Mouse (Mus musculus) limb, embryonic 12.5 days (tissue): ENCODE measurements around the gene Piwil4. TPM values are rescaled to one million over a fixed set of nuclear protein-coding genes. Genes with fewer than 3 reads are reported as not detected.

ENCODE experiments used
- ATAC-seq: fragments of 200-750 bp; cut with Nextera tagmentation; 2 replicates; pipeline ENCODE4 v1.8.0; 2017; ENCODE audit warnings: low read depth, moderate TSS enrichment; ENCODE audit not compliant: insufficient number of reproducible peaks, insufficient read depth, low FRiP score, low TSS enrichment
- H3K27ac ChIP-seq: fragments of 300-500 bp; sonication (generic); 2 replicates; pipeline ENCODE4 v1.5.1; 2016; ENCODE audit warnings: mild to moderate bottlenecking, moderate library complexity
- H3K27me3 ChIP-seq: fragments of 300-500 bp; sonication (generic); 2 replicates; pipeline ENCODE4 v1.6.1; 2016; ENCODE audit warnings: mild to moderate bottlenecking, moderate library complexity
- H3K36me3 ChIP-seq: fragments of 300-500 bp; sonication (generic); 2 replicates; pipeline ENCODE4 v1.6.1; 2016; ENCODE audit warnings: mild to moderate bottlenecking, moderate library complexity
- H3K4me1 ChIP-seq: fragments of 300-500 bp; sonication (generic); replicated peaks from 2 replicates; pipeline ENCODE4 v1.6.1; 2016
- H3K4me2 ChIP-seq: fragments of 300-500 bp; sonication (generic); 2 replicates; pipeline ENCODE4 v1.6.1; 2016; ENCODE audit warnings: mild to moderate bottlenecking, moderate library complexity
- H3K4me3 ChIP-seq: fragments of 300-500 bp; sonication (generic); replicated peaks from 2 replicates; pipeline ENCODE4 v1.5.1; 2016; ENCODE audit warnings: mild to moderate bottlenecking
- H3K9ac ChIP-seq: fragments of 300-500 bp; sonication (generic); replicated peaks from 2 replicates; pipeline ENCODE4 v1.6.1; 2016; ENCODE audit warnings: mild to moderate bottlenecking, moderate library complexity
- H3K9me3 ChIP-seq: fragments of 300-500 bp; sonication (generic); 2 replicates; pipeline ENCODE4 v1.6.1; 2016; ENCODE audit warnings: mild to moderate bottlenecking, moderate library complexity
- WGBS: fragments of 180-500 bp; shearing (Covaris S2); methylation state at CpG from one replicate; pipeline ENCODE4 v1.1.7; 2016; 5-methylcytosine and 5-hydroxymethylcytosine counted together
- polyA plus RNA-seq: library from polyadenylated mRNA; unstranded; fragments of >200 nt; fragmentation: Nextera tagmentation; extraction: Ambion mirVana; gene quantifications from 2 replicates; pipeline ENCODE4 v1.2.1, GENCODE M21; 2016

Gene Piwil4
- 0.18 TPM in 1 of 2 replicates, not detected in the other for polyA plus RNA-seq

GRCm38 (mm10) chr9:14740151-14740924 lies at the start of gene Piwil4:
Gene Piwil4 (minus strand): TSS chr9:14740733.
- Histone ChIP-seq H3K4me3 (no peak within 1 kb of the TSS), H3K9ac (no peak within 1 kb of the TSS), H3K27me3 (no peaks in the 10 kb centered on the region), H3K4me2 (no peak within 1 kb of the TSS), H3K9me3 (no peaks in the 10 kb centered on the region), H3K36me3 (no peaks in the 10 kb centered on the region), H3K4me1 (no peaks in the 10 kb centered on the region), H3K27ac (no peak within 1 kb of the TSS)
- WGBS, result 81% methylated on average over 19 of the region's 19 CpGs
- ATAC-seq, result no peak

GRCm38 (mm10) chr9:14787356-14787755 lies 46.8 kb upstream of the Piwil4 start:
- no peaks in the 10 kb centered on the region for H3K9me3 ChIP-seq
- ATAC-seq, result no peak
- H3K4me1 ChIP-seq, result peaks cover 8% of the 10 kb centered on the region
- no peaks in the 10 kb centered on the region for H3K27me3 ChIP-seq
- no peak overlapping the region for H3K9ac ChIP-seq
- no peak overlapping the region for H3K27ac ChIP-seq
- peaks cover 53% of the 10 kb centered on the region for H3K36me3 ChIP-seq
- 95% methylated on average over 6 of the region's 6 CpGs for WGBS
- H3K4me3 ChIP-seq, result no peak overlapping the region
- no peak overlapping the region for H3K4me2 ChIP-seq

- Histone ChIP-seq H3K27me3 (no peaks in the 10 kb centered on the region), H3K36me3 (peaks cover 51% of the 10 kb centered on the region), H3K4me1 (peaks cover 8% of the 10 kb centered on the region), H3K9ac (peak within 1 kb of the TSS; percentile 75), H3K4me2 (peak within 1 kb of the TSS; percentile 84), H3K27ac (peak within 1 kb of the TSS; percentile 96), H3K4me3 (peak within 1 kb of the TSS; percentile 52), H3K9me3 (no peaks in the 10 kb centered on the region)
- ATAC-seq, result peak; percentile 98
- under 1% methylated on average over 62 of the region's 62 CpGs for WGBS
Measured at GRCm38 (mm10) chr9:14784039-14785002, 43.8 kb upstream of the Piwil4 start, which contains the start of the genes Mre11a and Ankrd49. Gene Mre11a (plus strand): TSS chr9:14784654. Gene Ankrd49 (minus strand): TSS chr9:14784856.

GRCm38 (mm10) chr9:14778341-14778740 lies 37.8 kb upstream of the Piwil4 start:
- no peaks in the 10 kb centered on the region for H3K27me3 ChIP-seq
- H3K4me3 ChIP-seq, result no peak overlapping the region
- H3K4me1 ChIP-seq, result no peaks in the 10 kb centered on the region
- ATAC-seq, result no peak
- H3K27ac ChIP-seq, result no peak overlapping the region
- H3K36me3 ChIP-seq, result peaks cover 26% of the 10 kb centered on the region
- H3K4me2 ChIP-seq, result no peak overlapping the region
- 34% methylated on average over 13 of the region's 13 CpGs for WGBS
- no peaks in the 10 kb centered on the region for H3K9me3 ChIP-seq
- H3K9ac ChIP-seq, result no peak overlapping the region

DNA sequence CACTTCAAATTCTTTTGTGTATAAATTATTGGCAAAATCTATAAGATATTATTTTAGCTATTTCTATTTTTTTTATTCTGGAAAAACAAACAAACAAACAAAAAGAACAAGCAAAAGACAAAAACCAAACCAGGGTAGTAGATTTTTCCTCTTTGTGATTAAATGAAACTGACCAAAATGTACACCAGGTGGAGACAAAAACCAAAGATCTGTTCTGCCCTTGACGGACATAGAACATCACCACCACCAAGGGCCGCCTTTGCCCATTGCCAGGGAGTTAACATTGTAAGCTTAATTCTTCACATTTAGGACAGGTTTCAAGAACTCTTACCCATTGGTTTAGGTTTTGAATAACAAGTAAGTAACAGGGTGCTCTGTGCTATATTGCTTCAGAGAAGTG lies 33.3 kb upstream of the Piwil4 start:
- 42% methylated on average over 2 of the region's 2 CpGs for WGBS
- no peak overlapping the region for H3K9ac ChIP-seq
- peaks cover 23% of the 10 kb centered on the region for H3K4me1 ChIP-seq
- H3K36me3 ChIP-seq, result no peaks in the 10 kb centered on the region
- no peak for ATAC-seq
- no peak overlapping the region for H3K4me2 ChIP-seq
- no peak overlapping the region for H3K27ac ChIP-seq
- no peaks in the 10 kb centered on the region for H3K9me3 ChIP-seq
- H3K4me3 ChIP-seq, result no peak overlapping the region
- peaks cover 12% of the 10 kb centered on the region for H3K27me3 ChIP-seq

DNA sequence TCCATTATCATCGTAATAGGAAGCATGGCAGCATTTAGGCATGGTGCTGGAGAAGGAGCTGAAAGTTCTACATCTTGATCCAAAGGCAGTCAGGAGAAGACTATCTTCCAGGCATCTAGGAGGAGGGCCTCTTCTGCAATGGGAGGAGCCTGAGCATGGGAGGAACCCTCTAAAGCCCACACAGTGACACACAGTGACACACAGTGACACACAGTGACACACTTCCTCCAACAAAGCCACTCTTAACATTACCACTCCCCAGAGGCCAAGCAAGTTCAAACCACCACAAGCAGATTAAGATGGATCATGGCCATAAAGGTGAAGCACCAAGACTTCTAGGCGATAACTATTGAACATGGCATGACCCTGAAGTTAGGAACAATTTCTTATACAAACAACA lies 31.5 kb upstream of the Piwil4 start:
- no peaks in the 10 kb centered on the region for H3K9me3 ChIP-seq
- no peak overlapping the region for H3K27ac ChIP-seq
- no peak overlapping the region for H3K4me2 ChIP-seq
- 95% methylated on average over 2 of the region's 2 CpGs for WGBS
- no peaks in the 10 kb centered on the region for H3K36me3 ChIP-seq
- peaks cover 23% of the 10 kb centered on the region for H3K4me1 ChIP-seq
- no peak for ATAC-seq
- H3K9ac ChIP-seq, result no peak overlapping the region
- no peak overlapping the region for H3K4me3 ChIP-seq
- peaks cover 19% of the 10 kb centered on the region for H3K27me3 ChIP-seq

- ATAC-seq, result 0 out of 2 replicates have a peak, but pooled peaks have one; percentile 13
- Histone ChIP-seq H3K4me3 (no peak within 1 kb of the TSS), H3K36me3 (no peaks in the 10 kb centered on the region), H3K27me3 (peaks cover 19% of the 10 kb centered on the region), H3K4me1 (peaks cover 23% of the 10 kb centered on the region), H3K27ac (peak within 1 kb of the TSS; percentile 18), H3K9me3 (no peaks in the 10 kb centered on the region), H3K9ac (no peak within 1 kb of the TSS), H3K4me2 (peak within 1 kb of the TSS; percentile 41)
- 21% methylated on average over 23 of the region's 23 CpGs for WGBS
Measured at GRCm38 (mm10) chr9:14770803-14771471, 30.4 kb upstream of the Piwil4 start, which contains the start of gene 1700012B09Rik. Gene 1700012B09Rik (minus strand): TSS chr9:14771030.

DNA sequence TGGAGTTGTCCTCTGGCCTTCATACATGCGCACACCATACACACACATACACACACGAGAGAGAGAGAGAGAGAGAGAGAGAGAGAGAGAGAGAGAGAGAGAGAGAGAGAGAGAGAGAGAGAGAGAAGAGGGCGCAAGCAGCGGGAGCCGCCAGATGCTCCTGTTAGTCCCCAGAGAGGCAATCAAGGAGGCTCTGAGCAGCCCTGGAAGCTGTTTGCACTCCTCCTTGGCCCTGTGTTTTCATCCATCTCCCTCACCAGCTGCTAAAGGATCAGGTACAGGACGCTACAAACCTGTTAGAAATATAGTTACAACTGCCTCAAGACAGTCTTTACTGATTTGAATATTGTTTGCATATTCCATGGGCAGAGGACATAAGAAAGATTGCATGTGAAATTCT lies 29.3 kb upstream of the Piwil4 start:
- no peak for ATAC-seq
- H3K27me3 ChIP-seq, result peaks cover 19% of the 10 kb centered on the region
- H3K9ac ChIP-seq, result no peak overlapping the region
- no peaks in the 10 kb centered on the region for H3K9me3 ChIP-seq
- H3K4me3 ChIP-seq, result no peak overlapping the region
- no peak overlapping the region for H3K4me2 ChIP-seq
- WGBS, result 36% methylated on average over 5 of the region's 6 CpGs
- H3K27ac ChIP-seq, result peak overlapping the region; percentile 18
- peaks cover 23% of the 10 kb centered on the region for H3K4me1 ChIP-seq
- H3K36me3 ChIP-seq, result no peaks in the 10 kb centered on the region

DNA sequence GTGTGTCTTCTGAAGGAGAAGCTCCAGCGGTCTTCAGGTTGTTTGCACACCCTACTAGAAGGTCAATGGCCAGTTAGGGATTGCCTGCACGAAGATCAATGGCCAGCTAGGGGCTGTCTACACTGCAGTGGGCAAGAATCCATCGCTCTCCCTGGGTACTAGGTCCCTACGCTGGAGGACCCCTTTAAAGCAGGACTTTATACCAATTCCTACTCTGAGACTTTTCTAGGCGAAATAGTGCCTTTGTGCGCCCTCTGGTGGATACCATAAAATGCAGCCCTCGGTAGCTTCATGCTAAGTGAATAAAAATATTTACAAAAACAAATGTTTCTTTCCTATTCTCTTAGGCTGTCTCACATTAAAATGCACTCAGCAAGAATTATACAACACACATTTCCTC lies 24.2 kb upstream of the Piwil4 start:
- H3K9ac ChIP-seq, result no peak overlapping the region
- no peak overlapping the region for H3K4me2 ChIP-seq
- no peaks in the 10 kb centered on the region for H3K9me3 ChIP-seq
- H3K4me1 ChIP-seq, result peaks cover 8% of the 10 kb centered on the region
- H3K27ac ChIP-seq, result no peak overlapping the region
- no peak for ATAC-seq
- H3K27me3 ChIP-seq, result peaks cover 6% of the 10 kb centered on the region; the same call in 1 of the 2 replicates
- no peak overlapping the region for H3K4me3 ChIP-seq
- 25% methylated on average over 7 of the region's 7 CpGs for WGBS
- no peaks in the 10 kb centered on the region for H3K36me3 ChIP-seq

- ATAC-seq, result no peak
- Histone ChIP-seq H3K4me2 (no peak overlapping the region), H3K27me3 (no peaks in the 10 kb centered on the region), H3K9ac (no peak overlapping the region), H3K9me3 (no peaks in the 10 kb centered on the region), H3K4me1 (no peaks in the 10 kb centered on the region), H3K36me3 (no peaks in the 10 kb centered on the region), H3K4me3 (no peak overlapping the region), H3K27ac (no peak overlapping the region)
Measured at GRCm38 (mm10) chr9:14759261-14759660, 18.7 kb upstream of the Piwil4 start.

DNA sequence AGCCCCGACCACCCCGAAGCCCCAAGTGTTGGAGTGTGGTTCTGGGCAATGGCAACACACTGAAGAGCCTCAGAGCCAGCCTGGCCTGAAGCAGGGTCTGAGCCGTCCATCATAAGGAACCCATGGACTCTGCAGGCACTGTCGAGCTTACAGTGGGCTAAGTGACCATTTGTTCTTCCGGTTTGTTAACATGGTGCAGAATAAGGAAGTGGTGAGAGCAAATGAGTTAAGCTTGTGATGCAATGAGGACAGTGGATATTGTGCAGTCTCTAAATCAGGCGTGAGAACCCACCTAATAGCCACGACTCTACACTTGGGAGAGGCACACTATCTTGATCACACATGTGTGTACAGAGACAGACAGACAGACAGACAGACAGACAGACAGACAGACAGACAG lies 18.1 kb upstream of the Piwil4 start:
- Histone ChIP-seq H3K4me1 (no peaks in the 10 kb centered on the region), H3K9ac (no peak overlapping the region), H3K27me3 (no peaks in the 10 kb centered on the region), H3K36me3 (no peaks in the 10 kb centered on the region), H3K9me3 (no peaks in the 10 kb centered on the region), H3K4me2 (no peak overlapping the region), H3K4me3 (no peak overlapping the region), H3K27ac (no peak overlapping the region)
- ATAC-seq, result no peak
- WGBS, result 69% methylated on average over 7 of the region's 7 CpGs
